Mouse (Mus musculus): ENCODE measurements around the gene Zfp758. TPM values are rescaled to one million over a fixed set of nuclear protein-coding genes. Genes with fewer than 3 reads are reported as not detected.
A peak's percentile ranks its signal among the peaks of the same experiment; 100 is the strongest.

Zfp758 gene
- polyA plus RNA-seq, 1 experiment from 2014 or later, result 9.0 TPM

DNA sequence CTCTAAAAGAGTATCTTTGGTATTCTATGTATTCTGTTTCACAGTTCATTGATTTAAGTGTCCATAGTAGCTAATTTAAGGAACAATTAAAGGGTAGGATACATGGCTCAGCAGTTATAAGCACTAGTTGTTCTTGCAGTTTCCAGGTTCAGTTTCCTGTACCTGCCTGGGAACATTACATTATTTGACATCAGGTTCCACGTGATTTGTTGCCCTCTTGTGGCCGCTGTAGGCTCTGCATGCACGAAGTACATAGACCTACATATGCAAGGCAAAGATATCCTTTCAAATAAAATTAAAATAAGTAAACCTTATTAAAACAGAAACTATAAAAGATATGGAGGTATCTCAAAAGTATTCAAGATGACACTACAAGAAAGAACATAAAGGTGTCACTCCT is 56.3 kb downstream of the Zfp758 start:
- Histone ChIP-seq H3K4me1 (ENCODE audit: control insufficient read depth, insufficient read depth, low read length) (no peaks in the 10 kb centered on the region), H3K9ac (ENCODE audit: low read length) (no peak overlapping the region), H3K4me2 (ENCODE audit: low read depth, severe bottlenecking) (no peak overlapping the region), H3K9me3 (ENCODE audit: control insufficient read depth, low read length) (no peaks in the 10 kb centered on the region), H3K4me3 (ENCODE audit: low read depth, low read length) (no peak overlapping the region), H3K27me3 (ENCODE audit: control insufficient read depth, insufficient read depth, low read length) (no peaks in the 10 kb centered on the region), H3K36me3 (ENCODE audit: control insufficient read depth, insufficient read depth, low read length) (no peaks in the 10 kb centered on the region), H3K27ac (replicated peaks; ENCODE audit: low read depth, low read length) (no peak overlapping the region)
- DNase-seq (ENCODE audit: low spot score), result peak; percentile 78
- WGBS, result 2% methylated on average over 3 of the region's 3 CpGs
- ATAC-seq (ENCODE audit: insufficient number of reproducible peaks, low FRiP score, low TSS enrichment, low read depth), result no peak

DNA sequence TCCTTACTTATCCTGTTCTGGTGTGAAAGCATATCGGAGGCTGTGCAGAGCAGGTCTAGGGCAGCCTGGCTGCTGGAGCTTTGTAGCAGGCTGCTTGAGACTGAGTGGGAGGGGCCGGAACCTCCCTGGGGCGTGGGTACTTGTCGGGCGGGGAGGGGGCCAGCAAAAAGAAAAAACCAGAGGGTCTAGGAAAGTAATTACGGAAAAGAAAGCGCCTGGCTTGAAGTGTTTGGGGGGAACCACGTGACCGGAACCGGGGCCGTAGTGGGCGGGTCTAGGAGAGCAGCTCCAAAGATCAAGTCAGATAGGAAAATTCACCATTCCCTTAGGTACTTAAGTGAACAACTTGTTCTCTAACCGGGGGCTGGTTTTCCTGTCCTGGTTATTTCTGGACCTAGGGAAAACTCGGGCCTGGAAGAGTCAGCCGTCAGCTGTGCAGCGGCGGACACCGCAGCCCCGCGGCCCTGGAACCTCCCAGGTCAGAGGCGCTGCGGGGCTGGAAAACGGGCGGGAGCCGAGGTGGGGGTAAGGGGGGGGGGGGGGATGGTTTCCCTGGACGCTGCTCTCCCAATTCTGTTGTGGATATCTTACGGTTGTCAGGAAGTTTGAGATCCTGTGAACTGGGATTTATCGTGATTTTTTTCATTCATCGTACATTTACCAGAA is 62.8 kb downstream of the Zfp758 start, which contains the start of gene Zfp946:
Gene Zfp946 (plus strand): TSS at position 271 of the 666 bp plus-strand sequence.
- Histone ChIP-seq H3K36me3 (ENCODE audit: control insufficient read depth, insufficient read depth, low read length) (no peaks in the 10 kb centered on the region), H3K9me3 (ENCODE audit: control insufficient read depth, low read length) (no peaks in the 10 kb centered on the region), H3K27me3 (ENCODE audit: control insufficient read depth, insufficient read depth, low read length) (no peaks in the 10 kb centered on the region), H3K27ac (replicated peaks; ENCODE audit: low read depth, low read length) (peak within 1 kb of the TSS; percentile 80), H3K9ac (ENCODE audit: low read length) (peak within 1 kb of the TSS; percentile 66), H3K4me2 (ENCODE audit: low read depth, severe bottlenecking) (peak within 1 kb of the TSS; percentile 54), H3K4me3 (ENCODE audit: low read depth, low read length) (peak within 1 kb of the TSS; percentile 55), H3K4me1 (ENCODE audit: control insufficient read depth, insufficient read depth, low read length) (no peaks in the 10 kb centered on the region)
- WGBS, result under 1% methylated on average over 29 of the region's 29 CpGs
- peak; percentile 90 for DNase-seq (ENCODE audit: low spot score)
- ATAC-seq (ENCODE audit: insufficient number of reproducible peaks, low FRiP score, low TSS enrichment, low read depth), result peak; percentile 99

DNA sequence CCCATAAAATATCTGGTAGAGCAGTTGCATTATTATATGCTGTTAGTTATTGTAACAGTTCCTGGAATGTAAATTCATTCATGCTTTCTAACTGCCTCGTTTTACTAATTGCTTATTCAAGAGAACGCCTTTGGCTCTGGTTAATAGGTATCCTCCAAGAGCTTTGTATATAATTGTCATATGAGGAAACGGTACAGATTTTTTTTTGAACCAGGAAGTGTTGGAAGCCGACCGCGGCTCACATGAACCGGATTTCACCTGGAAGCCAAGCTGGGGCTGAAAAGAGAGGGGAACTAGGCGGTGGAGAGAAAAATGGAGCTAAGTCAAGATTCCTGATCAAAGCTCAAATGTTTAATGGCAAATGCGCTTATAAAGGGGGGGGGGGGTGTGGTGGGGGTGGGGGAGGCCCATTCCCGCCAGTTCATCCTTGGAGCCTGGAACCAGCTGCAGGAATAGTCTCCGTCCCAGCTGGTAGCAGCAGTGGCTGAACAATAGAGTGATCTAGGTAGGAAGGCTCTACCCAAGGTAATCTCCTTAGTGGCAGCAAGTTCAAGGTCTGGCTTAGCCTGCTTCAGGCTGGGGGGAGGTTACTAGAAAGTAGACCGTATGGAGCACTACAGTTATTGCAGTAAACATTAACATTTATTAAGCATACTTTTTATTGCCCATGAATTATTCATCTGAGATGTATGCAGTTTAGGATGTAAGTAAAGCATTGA is 63.5 kb downstream of the Zfp758 start:
- H3K27me3 ChIP-seq (ENCODE audit: control insufficient read depth, insufficient read depth, low read length), result no peaks in the 10 kb centered on the region
- WGBS, result 3% methylated on average over 12 of the region's 12 CpGs
- no peaks in the 10 kb centered on the region for H3K36me3 ChIP-seq (ENCODE audit: control insufficient read depth, insufficient read depth, low read length)
- ATAC-seq (ENCODE audit: insufficient number of reproducible peaks, low FRiP score, low TSS enrichment, low read depth) (0 out of 2 replicates have a peak, but pooled peaks have one; percentile 10), DNase-seq (ENCODE audit: low spot score) (peak; percentile 29)
- H3K9me3 ChIP-seq (ENCODE audit: control insufficient read depth, low read length), result no peaks in the 10 kb centered on the region
- no peak overlapping the region for H3K27ac ChIP-seq (replicated peaks; ENCODE audit: low read depth, low read length)
- peak overlapping the region; percentile 18; the same call in 1 of the 2 replicates for H3K9ac ChIP-seq (ENCODE audit: low read length)
- no peaks in the 10 kb centered on the region for H3K4me1 ChIP-seq (ENCODE audit: control insufficient read depth, insufficient read depth, low read length)
- peak overlapping the region; percentile 54 for H3K4me2 ChIP-seq (ENCODE audit: low read depth, severe bottlenecking)
- H3K4me3 ChIP-seq (ENCODE audit: low read depth, low read length), result peak overlapping the region; percentile 55

Other genes starting within 250 kb of the Zfp758 start
- 2.1 and 2.3 TPM in 2 replicates for gene Zfp947, start 195.3 kb upstream of the Zfp758 start, polyA plus RNA-seq (2014; fragmentation: Nextera tagmentation; extraction: Ambion mirVana)
- gene Zfp994, start 135.8 kb upstream of the Zfp758 start, polyA plus RNA-seq (2014; fragmentation: Nextera tagmentation; extraction: Ambion mirVana), result 1.9 and 2.4 TPM in 2 replicates
- gene CT030661.1, start 46.6 kb upstream of the Zfp758 start, polyA plus RNA-seq (2014; fragmentation: Nextera tagmentation; extraction: Ambion mirVana), result 12.2 and 13.1 TPM in 2 replicates
- 17.9 and 18.0 TPM in 2 replicates for gene Zfp944, start 53 bp upstream of the Zfp758 start, polyA plus RNA-seq (2014; fragmentation: Nextera tagmentation; extraction: Ambion mirVana)
- 25.3 and 25.7 TPM in 2 replicates for gene Zfp946, start 62.8 kb downstream of the Zfp758 start, polyA plus RNA-seq (2014; fragmentation: Nextera tagmentation; extraction: Ambion mirVana)
- gene Vmn2r111, start 212.0 kb downstream of the Zfp758 start, polyA plus RNA-seq (2014; fragmentation: Nextera tagmentation; extraction: Ambion mirVana), result not detected in 2 replicates
- not detected in 2 replicates for gene Vmn2r112, start 239.5 kb downstream of the Zfp758 start, polyA plus RNA-seq (2014; fragmentation: Nextera tagmentation; extraction: Ambion mirVana)